Mouse (Mus musculus) erythroblast, adult 5-6 weeks (primary cell): Measurements from ENCODE around the gene Syce2. TPM values are rescaled to one million over a fixed set of nuclear protein-coding genes. Genes with fewer than 3 reads are reported as not detected.
"Not testable (repeated sequence)": the region's sequence is repeated elsewhere in the genome, so short reads cannot be mapped to it uniquely, and the experiment has no call there.

Experiments used
- ATAC-seq: replicated peaks from 2 replicates; pipeline ENCODE4 v1.8.0; 2016; ENCODE audit warnings: moderate number of reproducible peaks, mild to moderate bottlenecking, moderate TSS enrichment, inconsistent platforms; ENCODE audit not compliant: poor library complexity, low FRiP score, severe bottlenecking
- total RNA-seq, 2 experiments: library from RNA; stranded (forward) in 1 of 2; stranded (reverse) in 1 of 2; fragments of 150-400 nt in 1 of 2; fragments of 200-764, 138-1000 nt in 1 of 2; gene quantifications; 2 replicates each; pipeline versions ENCODE4 v1.2.3 to v1.2.4; 2015 to 2017; ENCODE audit warnings: low replicate concordance in 2 of 2

Syce2 gene
- total RNA-seq (2015; ENCODE audit: low replicate concordance): 54.3 and 54.8 TPM in 2 replicates
- 10.6 and 24.4 TPM in 2 replicates for total RNA-seq (2017; ENCODE audit: low replicate concordance)

DNA sequence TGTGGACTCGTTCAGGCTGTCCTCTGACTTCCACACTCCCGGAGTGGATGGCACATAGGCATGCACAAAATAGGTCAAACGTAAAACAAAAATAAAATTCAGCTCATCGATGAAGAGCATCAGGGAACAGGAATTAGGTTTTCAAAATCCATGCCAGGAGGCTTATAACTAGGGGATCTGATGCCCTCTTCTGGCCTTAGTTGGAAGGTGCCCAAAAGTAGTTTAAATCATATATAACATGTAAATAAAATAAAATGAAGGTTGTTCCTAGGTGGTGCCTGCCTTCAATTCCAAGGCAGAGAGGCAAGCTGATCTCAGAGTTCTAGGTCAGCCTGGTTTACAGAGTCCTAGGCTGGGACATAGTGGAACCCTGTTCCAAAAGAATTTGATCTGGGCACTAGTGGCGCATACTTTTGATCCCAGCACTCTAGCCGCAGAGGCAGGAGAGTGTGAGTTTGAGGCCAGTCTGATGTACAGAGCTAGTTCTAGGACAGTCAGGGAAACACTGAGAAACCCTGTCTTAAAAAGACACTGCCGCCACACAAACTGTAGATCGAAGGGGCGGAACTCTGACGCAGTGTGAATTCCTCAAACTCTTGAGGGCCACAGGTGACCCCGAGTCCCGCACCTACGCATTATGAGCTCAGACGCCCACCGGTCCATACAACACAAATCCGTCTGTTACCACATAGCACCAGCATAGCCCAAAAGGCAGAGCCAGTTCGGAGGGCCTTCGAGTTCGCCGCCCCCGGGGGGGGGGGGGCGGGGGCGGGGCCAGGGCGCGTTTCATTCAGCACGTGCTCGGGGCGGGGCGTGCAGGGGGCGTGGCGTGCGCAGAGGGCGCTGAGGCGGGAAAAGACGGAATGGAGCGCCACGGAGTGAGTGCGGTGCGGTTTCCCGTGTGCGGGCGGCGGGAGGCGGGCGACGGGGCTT lies at the start of gene Syce2:
Syce2 (plus strand) TSS at position 736 of the 933 bp plus-strand sequence.
- ATAC-seq: peak; percentile 75

GRCm38 (mm10) chr8:84822723-84823122 lies 49.2 kb upstream of the Syce2 start, which contains the start of gene Dand5:
Dand5 (minus strand) TSS chr8:84822823.
- no peak for ATAC-seq

DNA sequence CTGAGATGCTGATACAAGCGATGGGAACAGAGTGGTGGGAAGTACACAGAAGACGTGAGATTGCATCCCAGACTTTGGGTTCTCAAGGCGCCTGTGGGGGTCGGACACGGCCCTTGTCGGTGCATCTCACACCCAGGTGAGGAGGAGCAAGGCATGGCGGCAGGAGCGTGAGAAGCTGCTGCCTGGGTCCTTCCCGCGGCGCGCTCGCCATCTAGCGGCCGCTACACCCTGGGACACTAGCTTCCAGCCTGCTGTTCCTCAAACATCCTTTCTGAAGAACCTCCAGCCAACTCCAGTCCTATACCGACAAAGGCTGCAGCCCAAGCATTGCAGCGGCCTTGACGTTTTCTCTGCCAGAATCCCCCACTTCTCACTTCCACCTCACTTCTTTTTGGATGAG lies 48.3 kb upstream of the Syce2 start:
- ATAC-seq: peak; percentile 96

DNA sequence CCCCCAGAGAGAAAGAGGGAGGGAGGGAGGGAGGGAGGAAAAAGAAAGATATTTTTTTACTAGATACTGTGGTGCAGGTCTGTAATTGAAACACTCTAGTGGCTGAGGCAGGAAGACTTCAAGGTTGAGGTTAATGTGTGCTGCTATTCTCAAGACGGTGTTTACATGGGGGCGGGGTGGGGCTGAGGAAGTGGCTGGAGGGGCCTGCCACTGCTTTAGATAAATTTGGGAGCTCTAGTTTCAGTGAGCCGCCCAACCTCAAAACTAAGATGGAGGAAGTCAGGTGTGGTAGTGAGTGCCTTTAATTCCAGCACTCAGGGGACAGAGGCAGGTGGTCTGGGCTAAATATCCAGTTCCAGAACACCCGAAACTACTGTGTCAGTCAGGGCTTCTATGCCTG lies 46.3 kb upstream of the Syce2 start:
- no peak for ATAC-seq

GRCm38 (mm10) chr8:84826518-84826917 lies 45.4 kb upstream of the Syce2 start:
- ATAC-seq: not testable (repeated sequence)

GRCm38 (mm10) chr8:84831490-84831889 lies 40.4 kb upstream of the Syce2 start, which contains the start of gene Gadd45gip1:
Gadd45gip1 (plus strand) TSS chr8:84831522.
- ATAC-seq: peak; percentile 71

DNA sequence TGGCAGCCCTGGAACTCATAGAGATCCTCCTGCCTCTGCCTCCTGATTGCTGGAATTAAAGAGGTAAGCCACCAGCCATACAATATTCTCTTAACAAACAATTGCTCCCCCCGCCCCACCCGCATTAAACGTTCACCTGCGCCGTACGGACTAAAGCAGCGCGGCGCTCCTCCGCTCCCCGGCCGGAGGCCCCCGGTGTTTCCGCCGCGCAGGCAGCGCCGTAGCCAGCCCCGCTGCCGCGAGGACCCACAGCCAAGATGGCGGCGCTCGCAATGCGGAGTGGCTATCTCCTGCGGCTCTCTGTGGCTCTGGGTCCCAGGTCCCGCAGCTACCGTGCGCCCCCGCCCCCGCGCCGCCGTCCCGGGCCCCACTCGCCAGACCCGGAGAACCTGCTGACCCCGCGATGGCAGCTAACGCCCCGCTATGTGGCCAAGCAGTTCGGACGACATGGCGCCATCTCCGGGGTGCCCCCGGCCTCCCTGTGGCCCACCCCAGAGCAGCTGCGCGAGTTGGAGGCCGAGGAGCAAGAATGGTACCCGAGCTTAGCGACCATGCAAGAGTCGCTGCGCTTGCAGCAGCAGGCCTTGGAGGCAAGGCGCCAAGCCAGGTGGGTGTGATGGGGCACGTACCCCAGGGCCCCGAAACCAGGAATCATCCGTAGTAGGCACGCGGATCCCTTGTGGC lies 39.7 kb upstream of the Syce2 start:
- peak; percentile 72 for ATAC-seq

- peak; percentile 15; the same call in 1 of the 2 replicates for ATAC-seq
These were observed 38.9 kb upstream of the Syce2 start for GRCm38 (mm10) chr8:84832759-84833742.

DNA sequence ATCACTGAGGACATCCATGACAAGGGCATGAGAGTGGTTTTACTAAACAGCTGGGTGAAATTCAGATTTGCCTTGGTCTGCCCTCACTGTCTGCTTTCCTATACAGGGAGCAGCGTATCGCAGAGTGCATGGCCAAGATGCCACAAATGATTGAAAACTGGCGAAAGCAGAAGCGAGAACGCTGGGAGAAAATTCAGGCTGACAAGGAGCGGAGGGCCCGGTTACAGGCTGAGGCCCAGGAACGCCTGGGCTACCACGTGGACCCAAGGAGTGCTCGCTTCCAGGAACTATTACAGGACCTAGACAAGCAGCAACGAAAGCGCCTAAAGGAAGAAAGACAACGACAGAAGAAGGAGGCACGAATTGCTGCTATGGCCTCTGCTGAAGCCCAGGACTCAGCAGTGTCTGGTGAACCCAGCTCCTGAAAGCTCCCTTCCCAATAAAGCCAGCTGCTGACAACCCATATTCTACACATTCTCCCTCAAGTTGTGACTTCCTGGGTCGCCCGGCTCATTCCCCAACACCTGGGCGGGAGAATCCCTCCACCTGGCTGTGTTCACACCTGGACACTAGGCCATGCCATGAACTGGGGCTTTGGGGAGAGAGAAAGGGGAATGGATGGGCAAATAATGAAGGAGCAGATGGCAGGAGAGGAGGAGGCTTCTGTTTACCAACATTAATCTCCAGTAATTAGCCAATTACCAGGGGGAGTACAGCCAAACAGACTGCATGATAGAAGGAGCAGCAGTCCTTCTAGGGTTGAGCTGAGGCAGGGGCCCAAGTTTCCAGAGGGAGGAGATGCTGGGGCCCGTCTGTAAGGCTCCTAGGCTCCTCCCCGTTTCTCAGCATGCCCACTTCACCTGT lies 37.7 kb upstream of the Syce2 start:
- ATAC-seq: no peak

DNA sequence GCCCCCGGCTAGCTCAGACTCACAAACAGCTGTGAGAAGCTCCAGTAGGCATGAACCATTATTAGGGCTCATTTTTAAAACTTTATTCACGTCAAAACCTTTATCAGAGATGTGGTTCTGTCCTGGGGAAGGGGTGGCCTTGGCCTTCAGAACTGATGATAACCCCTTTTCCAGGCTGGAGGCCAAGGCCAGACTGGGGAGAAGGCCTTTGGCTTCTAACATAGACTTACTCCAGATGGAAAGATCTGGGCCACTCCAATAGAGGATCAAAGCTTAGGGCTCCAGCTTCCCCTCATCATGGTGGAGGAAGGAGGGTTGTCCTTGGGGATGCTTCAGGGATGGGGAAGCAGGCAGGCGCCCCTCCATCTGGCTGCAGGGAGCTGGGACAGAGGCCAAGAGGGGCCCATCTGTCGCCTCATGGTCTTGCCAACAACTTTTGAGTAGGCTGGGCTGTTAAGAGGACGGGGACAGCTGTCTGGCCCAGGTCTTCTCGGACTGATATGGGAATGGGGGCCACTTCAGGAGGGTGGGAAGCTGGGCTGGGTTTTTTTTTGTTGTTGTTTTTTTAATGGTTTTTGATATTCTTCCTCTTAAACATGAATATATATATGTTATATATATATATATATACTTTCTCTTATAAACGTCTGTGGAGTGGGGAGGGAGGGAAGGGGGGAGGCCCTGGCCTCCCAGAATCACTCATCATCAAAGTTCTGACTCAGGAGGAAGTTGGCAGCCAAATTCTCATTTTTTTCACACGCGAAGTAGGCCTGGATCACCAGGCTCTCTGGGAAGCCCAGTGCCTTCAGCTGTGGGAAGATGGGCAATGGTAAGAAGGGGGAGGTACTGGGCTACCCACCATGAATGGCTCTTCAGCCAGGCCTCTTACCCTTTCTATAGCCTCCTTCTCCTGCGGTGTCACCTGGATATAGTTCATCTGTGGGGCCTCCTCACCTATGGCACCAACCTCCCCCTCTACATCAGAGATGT lies 36.8 kb upstream of the Syce2 start:
- ATAC-seq: no peak

DNA sequence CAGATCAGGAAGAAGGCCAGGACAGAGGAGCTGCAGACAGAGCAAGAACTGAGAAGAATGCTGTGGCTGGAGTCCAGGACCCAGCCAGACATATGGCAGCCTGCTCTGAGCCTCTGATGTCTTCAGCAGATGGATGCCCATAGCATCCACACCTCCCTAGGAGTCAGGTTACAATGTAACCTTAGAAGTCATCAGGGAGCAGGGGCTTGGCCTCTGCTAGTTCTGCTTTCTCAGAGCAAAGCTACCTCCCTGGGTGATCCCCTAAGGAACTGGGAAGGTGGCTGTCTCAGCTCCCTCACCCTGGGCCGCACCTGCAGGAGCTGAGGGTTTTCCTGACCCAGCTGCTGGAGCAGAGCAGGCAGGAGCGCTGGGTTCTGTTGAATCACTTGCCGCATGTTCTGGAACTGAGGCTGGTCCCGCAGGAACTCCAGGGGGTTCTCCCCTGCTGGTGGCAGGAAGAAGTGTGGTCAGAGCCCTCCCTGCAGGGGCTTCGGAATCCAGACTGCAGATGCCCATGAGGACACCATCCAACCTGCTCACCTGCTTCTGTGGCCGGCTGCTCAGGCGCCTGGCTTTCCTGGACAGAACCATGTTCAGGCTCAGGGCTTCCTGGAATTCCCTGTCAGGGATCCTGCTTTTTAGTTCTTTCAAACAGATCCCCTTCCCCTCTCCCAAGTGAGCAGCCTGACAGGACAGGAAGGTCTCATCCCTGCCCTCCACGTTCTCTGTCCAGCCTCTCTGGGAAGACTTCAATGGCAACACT lies 34.6 kb upstream of the Syce2 start:
- ATAC-seq: no peak

DNA sequence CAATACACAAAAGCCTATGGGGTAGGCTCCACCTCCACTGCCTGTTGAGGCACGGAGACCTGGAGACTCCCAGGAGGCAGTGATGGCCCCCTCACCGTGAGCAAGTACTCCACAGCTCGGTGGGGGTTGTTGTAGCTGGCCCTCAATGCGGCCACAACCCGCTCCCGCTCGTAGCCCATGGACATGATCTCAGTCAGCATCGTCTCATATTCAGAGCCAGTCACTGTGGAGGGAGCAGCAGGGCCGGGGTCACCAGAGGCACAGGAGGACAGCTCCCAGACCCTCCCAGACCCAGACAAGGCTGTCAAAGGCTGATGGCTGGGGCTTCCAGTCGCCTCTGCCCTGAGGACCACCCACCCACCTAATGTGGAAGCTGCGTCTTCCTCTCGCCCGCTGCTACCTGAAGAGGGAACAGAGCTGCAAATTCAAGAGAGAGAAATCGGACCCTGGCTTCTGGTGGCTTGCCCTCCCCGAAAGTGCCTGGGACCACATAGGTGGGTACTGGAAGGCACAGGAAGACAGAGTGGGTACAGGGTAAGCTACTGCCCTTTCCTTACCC lies 33.9 kb upstream of the Syce2 start:
- ATAC-seq: peak; percentile 11

GRCm38 (mm10) chr8:84838513-84838912 lies 33.4 kb upstream of the Syce2 start:
- peak; percentile 74 for ATAC-seq

GRCm38 (mm10) chr8:84839411-84839810 lies 32.5 kb upstream of the Syce2 start:
- no peak for ATAC-seq

- no peak for ATAC-seq
These were observed 32.0 kb upstream of the Syce2 start for GRCm38 (mm10) chr8:84839875-84840247.

- ATAC-seq: peak; percentile 73
These were observed 31.5 kb upstream of the Syce2 start, which contains the start of gene Rad23a for GRCm38 (mm10) chr8:84840248-84840999. Rad23a (minus strand) TSS chr8:84840665.
